Mouse (Mus musculus) ES-CJ7 (cell line): ENCODE results near the gene Emx2.

ENCODE experiments used
- DNase-seq: peaks from one replicate; pipeline ENCODE4 v3.0.0; 2011; ENCODE audit warnings: low read depth, low spot score

The Emx2 gene

DNA sequence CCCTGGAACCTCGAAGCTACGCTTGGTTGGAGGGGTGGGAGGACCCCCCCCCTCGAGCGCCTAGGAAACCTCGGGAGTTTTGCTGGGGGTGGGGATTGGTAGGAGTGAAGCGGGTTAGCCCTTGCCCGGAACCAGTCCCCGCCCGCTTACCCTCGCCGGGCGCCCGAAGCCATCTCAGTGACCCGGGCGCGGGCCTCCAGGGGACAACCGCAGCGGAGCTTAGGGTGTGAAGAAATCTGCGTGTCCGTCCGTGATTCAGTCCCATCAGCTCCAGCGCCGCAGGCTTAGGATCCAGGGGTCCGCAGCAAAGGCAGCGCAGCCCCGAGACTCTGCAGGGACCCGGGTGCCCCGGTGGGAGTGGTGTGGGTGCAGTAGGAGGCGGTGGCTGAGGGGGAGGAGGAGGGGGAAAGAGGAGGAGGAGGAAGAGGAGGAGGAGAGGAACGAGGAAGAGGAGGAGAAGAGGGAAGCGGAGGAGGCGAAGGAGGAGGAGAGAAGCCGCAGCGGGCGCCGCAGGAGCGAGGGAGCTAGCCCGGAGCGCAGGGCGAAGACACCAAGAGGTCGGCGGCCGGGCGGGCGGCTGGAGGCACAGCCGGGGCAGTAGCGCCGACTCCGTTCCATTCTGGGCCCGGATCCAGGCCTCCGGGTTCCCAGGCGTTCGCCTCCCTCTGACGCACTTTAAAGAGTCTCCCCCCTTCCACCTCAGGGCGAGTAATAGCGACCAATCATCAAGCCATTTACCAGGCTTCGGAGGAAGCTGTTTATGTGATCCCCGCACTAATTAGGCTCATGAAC, at the start of gene Emx2:
Gene Emx2, plus strand, starts transcription at position 422 of the 792 bp plus-strand sequence.
- peak; percentile 69 for DNase-seq

DNA sequence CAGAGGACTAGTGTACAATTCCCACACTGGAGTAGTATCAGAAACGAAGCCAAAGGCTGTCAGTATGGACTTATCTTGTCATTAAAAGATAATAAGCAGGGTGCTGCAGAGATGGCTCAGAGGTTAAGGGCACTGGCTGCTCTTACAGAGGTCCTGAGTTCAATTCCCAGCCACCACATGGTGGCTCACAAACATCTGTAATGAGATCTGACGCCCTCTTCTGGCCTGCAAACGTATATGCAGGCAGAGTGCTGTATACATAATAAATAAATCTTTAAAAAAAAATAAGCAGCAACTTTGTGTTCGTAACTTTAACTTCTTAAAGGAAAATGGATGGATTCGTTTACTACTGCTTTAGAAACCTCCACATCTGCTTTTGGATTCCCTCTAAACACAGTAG, 44.0 kb upstream of the Emx2 start:
- no peak for DNase-seq

GRCm38 (mm10) chr19:59418024-59418423, 40.1 kb upstream of the Emx2 start:
- peak; percentile 84 for DNase-seq

GRCm38 (mm10) chr19:59418671-59419070, 39.5 kb upstream of the Emx2 start:
- DNase-seq = peak; percentile 14

DNA sequence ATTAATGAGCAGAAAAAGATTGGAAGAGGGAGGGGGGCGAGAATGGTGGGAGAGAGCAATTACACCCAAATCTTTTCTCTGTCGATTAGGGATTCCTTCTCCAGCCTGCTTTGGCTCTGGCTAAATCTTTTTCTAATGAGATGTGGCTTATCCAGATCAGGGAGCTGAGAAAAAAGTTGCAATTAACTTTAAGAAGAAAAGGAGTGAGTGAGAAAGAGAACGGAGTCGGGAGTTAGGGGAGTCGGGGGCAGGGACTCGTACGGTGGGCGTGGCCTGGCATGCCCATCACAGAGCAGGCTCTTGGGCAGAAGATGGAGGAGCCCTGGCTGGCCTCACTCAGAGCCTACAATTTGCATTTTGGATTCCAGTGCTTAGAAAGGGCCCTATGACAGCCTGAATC, 35.8 kb upstream of the Emx2 start:
- DNase-seq = no peak

GRCm38 (mm10) chr19:59423685-59424084, 34.5 kb upstream of the Emx2 start:
- no peak for DNase-seq

DNA sequence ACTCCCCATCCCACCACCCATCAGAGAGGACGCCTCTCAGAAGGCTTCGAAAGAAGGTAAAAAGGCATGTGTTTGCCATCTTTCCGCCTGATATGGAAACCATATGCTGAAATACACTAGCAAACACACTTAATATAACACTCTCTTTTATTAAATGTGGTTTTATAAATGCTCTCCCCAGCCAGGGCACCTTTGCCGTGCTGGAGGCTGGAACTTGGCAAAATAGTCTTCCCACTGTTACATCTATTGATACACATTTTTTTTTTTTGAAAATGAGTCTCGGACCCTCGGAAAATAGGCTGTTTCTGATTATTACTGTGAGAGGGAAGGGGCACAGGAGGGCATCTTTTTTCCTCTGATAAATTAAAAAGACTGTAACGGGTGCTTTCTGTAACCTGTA, 33.2 kb upstream of the Emx2 start:
- DNase-seq = no peak

DNA sequence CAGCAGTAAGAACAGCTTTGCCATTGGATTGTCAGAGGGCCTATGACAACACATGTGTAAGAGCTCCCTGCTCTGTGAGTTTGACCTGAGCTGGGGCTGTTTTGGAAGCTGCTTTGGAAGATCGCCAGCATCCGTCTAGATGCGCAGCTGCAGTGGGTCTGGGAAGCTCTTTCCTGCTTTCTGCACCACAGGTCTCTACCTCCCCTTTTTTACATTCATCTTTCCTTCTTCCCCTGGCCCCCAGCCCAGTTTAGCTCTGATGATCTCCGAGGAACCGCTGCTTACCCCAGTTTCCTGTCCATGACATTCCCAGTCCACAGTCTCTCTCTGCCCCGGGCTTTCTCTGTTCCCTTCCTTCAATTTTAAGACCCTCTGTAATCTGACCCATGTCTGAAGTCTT, 25.9 kb upstream of the Emx2 start:
- DNase-seq = no peak

DNA sequence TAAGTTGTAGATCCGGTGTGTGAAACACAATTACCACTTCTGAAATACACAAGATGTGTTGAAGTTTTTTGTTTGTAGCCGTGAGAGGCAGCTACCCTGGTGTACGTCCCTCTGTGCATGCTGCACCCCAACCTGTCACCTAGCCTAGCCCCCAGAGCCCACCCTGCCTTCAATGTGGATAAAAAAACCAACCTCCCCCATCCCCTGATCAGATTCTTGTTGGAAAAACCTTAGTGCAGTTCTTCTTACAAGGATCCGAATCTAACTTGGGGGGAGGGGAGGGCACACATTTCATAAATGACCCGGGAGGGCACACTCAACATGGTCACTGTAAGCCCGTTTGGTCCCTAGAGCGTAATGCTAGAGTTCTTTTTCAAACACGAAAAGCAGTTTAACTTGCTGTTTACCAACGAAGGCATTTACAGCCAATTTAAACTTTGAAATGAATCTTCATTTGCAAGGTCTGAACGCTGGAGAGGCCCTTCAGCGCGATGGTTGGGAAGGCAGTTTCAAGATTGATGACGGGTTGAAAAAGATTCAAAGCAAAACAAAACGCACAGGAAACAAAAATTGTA, 7.5 kb upstream of the Emx2 start:
- DNase-seq = no peak

DNA sequence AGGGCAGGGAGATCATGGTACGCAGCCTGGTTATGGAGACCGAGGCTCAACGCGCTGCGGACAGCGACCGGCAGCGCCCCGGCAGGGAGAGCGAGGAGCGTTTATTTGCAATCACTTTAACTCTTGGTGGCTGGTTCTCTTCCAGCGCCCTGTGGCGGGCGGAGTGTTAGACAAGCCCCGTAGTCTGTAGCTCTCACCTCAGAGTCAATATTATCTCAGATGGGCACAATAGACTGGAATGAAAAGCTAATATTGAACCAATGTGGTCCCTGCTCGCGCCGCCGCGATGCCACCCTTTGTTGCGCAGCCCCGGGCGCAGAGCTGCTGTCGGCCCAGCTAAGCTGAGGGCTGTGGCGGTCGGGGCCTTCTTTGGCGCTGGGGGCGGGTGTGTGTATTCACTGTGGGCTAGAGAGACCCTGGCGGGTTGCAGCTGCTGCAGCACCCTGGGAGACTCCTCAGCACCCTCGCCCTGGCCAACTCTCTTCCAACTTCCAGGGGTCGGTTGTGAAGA, 6.7 kb upstream of the Emx2 start:
- DNase-seq = no peak

- DNase-seq = no peak
Observed at GRCm38 (mm10) chr19:59452321-59452720, 5.9 kb upstream of the Emx2 start.

DNA sequence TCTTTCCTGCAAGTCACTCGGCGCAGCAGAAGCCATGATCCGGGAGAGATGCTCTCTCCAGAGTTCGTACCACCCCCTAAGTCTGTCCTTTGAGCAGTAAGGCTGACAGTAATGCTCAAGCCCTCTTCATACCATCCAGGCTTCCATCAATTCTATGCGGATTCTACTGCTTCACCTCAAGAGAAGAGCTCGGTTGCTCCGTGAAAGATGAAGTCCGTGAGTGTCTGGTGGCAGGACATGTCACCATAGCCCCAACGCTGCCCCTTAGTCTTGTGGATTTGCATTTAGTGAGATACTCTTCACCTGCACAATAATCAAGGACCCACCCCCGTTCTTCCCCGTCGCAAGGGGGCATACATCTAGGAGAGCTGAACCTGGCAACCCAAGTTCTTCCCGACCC, 4.6 kb upstream of the Emx2 start:
- DNase-seq = no peak

DNA sequence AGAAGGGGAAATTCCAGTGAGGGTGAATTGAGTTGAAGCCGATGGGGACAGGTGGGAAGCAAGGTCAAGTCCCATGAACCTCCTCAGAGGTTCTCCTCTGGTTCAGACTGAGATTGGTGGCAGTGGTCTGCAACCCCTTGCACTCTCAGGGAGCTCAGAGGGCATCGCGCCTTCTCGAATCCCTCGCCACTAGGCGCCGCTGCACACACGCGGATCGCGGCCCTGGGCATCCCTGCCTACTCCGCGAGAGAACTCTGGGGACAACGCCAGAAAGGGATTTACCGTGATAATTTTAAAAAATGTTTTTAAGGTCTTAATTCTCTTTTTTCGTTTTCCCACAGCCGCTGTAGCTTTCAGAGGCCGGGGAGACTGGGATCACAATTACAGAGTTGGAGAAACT, 4.0 kb upstream of the Emx2 start:
- DNase-seq = peak; percentile 79

- peak; percentile 45 for DNase-seq
Observed at GRCm38 (mm10) chr19:59455671-59456070, 2.5 kb upstream of the Emx2 start.

- DNase-seq = peak; percentile 33
Observed at GRCm38 (mm10) chr19:59457011-59457945, 894 bp upstream of the Emx2 start.

DNA sequence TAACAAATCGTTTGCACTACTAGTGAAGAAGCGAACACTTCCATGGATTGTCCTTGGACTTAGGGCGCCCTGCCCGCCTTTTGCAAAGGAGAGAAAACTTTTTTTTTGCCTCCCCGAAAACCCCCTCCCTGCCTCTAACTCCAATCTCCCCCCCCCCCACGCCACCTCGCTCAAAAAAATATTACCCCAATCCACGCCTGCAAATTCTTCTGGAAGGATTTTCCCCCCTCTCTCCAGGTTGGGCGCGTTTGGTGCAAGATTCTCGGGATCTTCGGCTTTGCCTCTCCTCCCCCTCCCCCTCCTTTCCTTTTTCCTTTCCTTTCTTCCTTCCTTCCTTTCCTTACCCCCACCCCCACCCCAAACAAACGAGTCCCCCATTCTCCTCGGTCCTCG, 567 bp downstream of the Emx2 start:
- no peak for DNase-seq

GRCm38 (mm10) chr19:59459158-59459781, 1.1 kb downstream of the Emx2 start:
- peak; percentile 34 for DNase-seq

DNA sequence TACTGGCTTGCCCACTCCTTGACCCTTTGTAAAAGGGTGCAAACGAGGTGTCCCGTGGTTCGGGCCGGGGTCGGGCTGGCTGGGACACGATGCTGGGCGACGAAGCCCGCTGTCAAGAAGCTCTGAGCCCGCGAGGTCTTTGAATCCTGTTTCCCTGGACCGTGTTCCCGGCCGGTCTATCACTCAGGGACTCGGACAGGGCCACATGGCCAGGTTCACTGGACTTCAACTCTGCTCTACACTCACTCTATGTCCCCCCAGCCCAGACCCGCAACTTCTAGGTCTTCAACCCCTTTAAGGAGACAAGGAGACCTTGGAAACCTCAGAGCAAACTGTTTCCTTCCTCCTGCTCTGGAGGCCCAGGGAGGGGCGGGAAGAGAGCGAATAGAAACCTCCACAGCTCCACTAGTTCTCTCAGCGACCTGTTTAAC, 1.7 kb downstream of the Emx2 start:
- peak; percentile 27 for DNase-seq

DNA sequence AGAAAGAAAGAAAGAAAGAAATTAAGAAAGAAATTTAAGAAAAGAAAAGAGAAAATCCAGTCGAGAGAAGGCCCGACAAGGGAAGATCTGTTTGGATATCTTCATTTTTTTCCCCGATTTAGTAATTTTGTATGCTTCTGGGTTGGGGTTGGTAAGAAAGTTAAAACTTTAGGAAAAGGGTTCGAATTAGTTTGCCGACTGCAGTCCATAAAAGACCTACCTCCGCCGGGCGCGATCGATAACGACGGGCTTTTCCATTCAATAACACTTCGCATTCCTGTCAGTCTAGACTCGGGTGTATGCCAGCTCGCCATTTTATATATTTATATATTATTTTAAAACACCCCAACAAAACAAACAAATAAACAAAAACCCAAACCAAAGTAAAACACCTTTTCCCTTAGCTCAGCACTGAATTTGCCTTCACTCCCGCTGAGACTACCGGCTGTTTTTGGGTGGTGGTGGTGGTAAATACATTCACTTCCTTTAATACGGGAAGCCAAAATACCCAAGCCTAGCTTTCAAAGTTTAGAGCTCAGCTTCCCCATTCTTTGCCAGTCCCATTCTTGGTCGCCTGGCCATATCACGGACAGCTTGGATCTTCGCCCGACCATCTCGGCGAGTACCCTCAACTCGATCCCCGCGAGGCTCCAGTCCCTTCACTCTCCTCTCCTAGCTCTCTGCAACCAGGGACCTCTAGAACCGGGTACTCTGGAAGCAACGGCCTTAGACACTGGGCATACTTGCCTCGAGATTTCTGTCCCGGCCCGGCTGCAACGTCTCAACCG, 2.4 kb downstream of the Emx2 start:
- DNase-seq = peak; percentile 12

- DNase-seq = peak; percentile 29
Observed at GRCm38 (mm10) chr19:59461481-59462421, 3.6 kb downstream of the Emx2 start.
